Mouse (Mus musculus) c-Kit-negative CD71-positive TER-119-positive erythroid progenitor cells, embryonic 14.5 days (primary cell): ENCODE results near the gene Cptp.

Experiments
- DNase-seq: peaks from one replicate; pipeline ENCODE4 v3.0.0-alpha.2; 2013; ENCODE audit warnings: low read depth, low spot score

Gene Cptp

GRCm38 (mm10) chr4:155869317-155870033, at the start of gene Cptp, which contains the start of gene Ints11:
Cptp (minus strand) TSS chr4:155869440.
Ints11 (plus strand) TSS chr4:155869546.
- peak; percentile 89 for DNase-seq

DNA sequence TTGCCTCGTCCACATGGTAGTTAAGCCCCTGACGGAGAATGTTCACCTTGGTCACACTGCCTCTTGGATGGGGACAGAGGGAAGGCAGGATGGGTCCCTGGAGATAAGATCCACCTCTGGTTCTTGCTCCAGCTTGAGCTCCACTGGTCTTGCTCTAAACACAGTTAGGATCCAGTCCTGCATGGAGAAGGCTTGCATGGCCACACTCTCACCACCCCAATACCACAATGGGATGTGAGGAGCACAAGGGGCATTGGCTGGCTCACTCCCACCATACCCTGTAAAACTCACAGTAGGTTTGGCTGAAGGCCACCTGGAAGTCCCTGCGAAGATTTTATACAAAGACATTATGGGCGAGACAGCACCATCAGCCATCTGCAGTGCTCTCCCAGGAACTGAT, 39.5 kb upstream of the Cptp start:
- no peak for DNase-seq

GRCm38 (mm10) chr4:155908281-155908680, 39.0 kb upstream of the Cptp start:
- DNase-seq = no peak

GRCm38 (mm10) chr4:155907003-155907402, 37.8 kb upstream of the Cptp start:
- DNase-seq = no peak

DNA sequence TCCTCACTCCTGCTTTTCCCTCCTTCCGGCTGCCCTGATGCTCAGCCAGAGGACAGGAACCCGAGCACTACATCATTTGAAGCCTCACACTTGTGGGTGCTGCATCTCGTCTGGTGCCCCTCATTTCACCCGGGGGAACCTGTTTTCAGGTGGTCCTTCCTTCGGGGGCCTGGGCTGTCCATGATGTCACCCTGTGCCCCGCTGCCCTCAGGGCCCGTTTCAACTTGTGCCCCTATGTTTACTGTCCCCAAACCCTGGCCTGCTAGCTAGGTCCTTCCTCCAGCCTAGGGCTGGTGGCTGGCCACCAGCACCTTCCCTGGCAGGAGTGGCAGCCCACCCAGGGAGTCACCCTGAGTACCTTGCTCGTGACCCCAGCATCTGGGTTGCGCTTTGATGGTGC, 36.9 kb upstream of the Cptp start:
- no peak for DNase-seq

GRCm38 (mm10) chr4:155905634-155906033, 36.4 kb upstream of the Cptp start:
- DNase-seq = no peak

GRCm38 (mm10) chr4:155904318-155905102, 35.3 kb upstream of the Cptp start:
- no peak for DNase-seq

GRCm38 (mm10) chr4:155903246-155903645, 34.0 kb upstream of the Cptp start:
- DNase-seq = no peak

- no peak for DNase-seq
These were observed 32.0 kb upstream of the Cptp start for GRCm38 (mm10) chr4:155901205-155901604.

GRCm38 (mm10) chr4:155899355-155899754, 30.1 kb upstream of the Cptp start:
- no peak for DNase-seq

DNA sequence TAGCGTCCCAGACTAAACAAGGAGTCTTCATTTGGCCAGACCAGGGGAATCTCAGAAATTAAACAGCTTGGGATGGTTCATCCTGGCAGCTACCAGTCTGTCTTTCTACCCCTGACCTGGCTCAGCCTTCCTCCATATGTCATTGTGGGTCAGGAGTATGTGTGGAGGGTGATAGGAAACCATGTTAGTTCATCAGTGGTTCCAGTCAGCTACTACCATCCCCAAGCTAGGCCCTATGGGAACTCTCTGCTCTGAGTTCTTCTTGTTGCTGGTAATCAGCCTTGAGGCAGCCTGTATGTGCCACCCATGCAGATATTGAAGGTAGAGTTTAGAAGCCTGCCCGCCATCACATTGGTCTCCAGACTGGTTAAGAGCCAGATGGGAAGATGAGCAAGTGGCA, 29.1 kb upstream of the Cptp start:
- no peak for DNase-seq

DNA sequence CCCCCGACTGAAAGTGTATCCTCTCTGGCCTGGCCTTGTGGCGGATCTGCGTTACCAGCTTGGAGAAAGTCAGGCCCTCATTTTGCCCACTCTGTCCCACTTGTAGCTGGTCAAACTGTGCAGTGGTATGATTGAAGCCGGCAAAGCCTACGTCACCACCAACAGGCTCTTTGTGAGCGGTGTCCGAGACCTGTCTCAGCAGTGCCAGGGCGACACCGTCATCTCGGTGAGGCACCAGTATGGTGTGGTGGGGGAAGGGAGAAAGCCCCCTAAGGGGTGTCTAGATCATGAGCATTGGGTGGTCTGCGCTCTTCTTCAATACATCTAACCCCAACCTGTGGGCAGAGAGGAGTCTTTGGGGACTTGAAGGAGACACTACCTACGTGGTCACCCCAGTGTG, 27.2 kb upstream of the Cptp start:
- DNase-seq = no peak

- DNase-seq = no peak
These were observed 26.6 kb upstream of the Cptp start for GRCm38 (mm10) chr4:155895826-155896225.

- no peak for DNase-seq
These were observed 26.0 kb upstream of the Cptp start for GRCm38 (mm10) chr4:155895216-155895615.

DNA sequence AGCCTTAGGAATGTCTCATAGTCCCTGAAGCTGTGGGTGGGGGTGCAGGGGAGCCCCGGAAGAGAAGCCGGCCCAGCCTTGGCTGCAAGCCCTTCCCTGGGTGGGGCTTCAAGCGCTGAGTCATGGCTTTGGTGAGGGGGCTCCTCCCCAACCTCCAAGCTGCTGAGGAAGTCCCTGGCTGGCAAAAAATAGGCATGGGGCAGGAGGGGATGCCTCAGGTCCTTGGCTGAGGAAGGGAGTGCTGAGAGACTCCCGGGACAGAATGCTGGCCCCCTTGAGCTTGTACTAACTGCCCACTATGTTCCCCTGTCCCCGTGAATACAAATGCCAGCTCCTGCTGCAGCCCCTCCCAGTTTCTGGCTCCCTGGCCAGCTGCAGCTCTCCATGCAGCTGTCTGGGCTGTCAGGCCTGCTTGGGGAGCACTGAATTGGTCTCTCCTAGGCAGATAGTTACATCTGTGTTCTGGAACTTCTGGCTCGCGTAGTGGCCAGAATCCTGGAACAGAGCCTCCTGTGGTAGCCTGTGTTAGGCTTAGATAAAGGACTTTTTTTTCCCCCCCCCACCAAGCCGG, 25.2 kb upstream of the Cptp start:
- DNase-seq = peak; percentile 44

- DNase-seq = no peak
These were observed 24.0 kb upstream of the Cptp start for GRCm38 (mm10) chr4:155893212-155893690.

DNA sequence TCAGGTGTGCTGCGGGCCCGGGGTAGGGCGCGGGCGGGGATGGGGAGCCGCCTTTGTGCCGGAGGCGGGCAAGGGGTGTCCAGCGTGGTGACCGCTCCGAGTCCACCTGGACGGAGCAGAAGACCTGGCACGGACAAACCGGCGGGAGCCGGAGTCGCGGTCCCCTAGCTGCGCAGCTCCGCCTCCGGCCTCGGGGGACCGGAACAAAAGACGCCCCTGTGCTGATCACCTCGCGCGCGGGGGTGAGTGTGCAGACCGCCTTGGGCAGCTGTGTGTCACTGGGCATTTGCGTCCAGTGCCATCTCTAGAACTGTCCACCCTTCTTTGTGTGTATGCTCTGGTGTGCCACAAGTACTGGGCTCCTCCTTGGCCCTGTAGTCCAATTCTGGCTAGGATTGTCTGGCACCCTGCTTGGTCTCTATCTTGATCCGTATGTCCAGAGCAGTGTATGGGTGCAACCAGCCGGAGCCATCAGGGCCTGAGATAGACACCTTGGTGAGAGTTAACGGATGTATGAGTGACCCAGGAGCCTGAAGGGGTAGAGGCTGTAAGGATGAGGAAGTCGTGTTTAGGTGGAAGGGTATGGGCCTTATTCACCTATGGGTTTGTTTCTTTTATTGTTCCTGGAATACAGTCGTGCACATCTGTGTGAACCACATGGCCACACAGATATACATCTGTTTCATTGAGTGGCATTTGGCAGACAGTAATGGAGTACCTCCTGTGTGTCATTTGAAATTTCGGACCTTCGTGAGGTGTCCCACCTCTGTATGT, 23.4 kb upstream of the Cptp start:
- no peak for DNase-seq

GRCm38 (mm10) chr4:155892017-155892416, 22.8 kb upstream of the Cptp start:
- peak; percentile 74 for DNase-seq

GRCm38 (mm10) chr4:155891551-155892001, 22.3 kb upstream of the Cptp start, which contains the start of the genes Pusl1 and Acap3:
Pusl1 (minus strand) TSS chr4:155891781.
Acap3 (plus strand) TSS chr4:155891822.
- DNase-seq = peak; percentile 90

DNA sequence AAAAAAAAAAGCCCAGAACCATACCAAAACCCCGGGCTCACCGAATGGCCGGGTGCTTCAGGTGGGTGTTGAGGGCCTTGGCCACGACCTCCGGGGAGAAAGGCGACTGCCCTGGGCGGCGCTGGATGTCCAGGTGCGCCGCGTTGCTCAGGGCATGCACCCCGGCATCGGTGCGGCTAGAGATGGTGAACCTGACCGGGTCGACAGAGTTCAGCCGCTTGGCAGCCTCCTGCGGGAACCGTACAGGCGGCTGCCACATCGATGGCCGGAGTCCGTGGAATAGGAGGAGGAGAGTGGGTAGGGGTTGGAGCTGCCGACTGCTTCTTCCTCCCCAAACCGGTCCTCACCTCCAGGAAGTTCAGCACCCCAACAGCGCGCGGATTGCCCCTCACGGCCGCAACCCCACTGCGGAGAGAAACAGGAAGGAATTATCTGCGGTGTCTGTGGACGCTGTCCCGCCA, 21.8 kb upstream of the Cptp start:
- no peak for DNase-seq

- no peak for DNase-seq
These were observed 20.1 kb upstream of the Cptp start for GRCm38 (mm10) chr4:155889316-155889715.
